Mouse (Mus musculus) intestine, postnatal 0 days (tissue): Measurements from ENCODE around the gene Hinfp. TPM values are rescaled to one million over a fixed set of nuclear protein-coding genes. Genes with fewer than 3 reads are reported as not detected.

Experiments
- ATAC-seq: fragments of 200-750 bp; cut with Nextera tagmentation; 2 replicates; pipeline ENCODE4 v1.8.0; 2017; ENCODE audit warnings: mild to moderate bottlenecking, moderate TSS enrichment, moderate library complexity
- H3K27ac ChIP-seq: fragments of 300-500 bp; sonication (generic); 2 replicates; pipeline ENCODE4 v1.5.1; 2014; ENCODE audit warnings: mild to moderate bottlenecking, low read depth, low read length, moderate library complexity
- H3K27me3 ChIP-seq: fragments of 300-500 bp; sonication (generic); replicated peaks from 2 replicates; pipeline ENCODE4 v1.6.1; 2014; ENCODE audit warnings: low read length, mixed read lengths; ENCODE audit not compliant: control insufficient read depth, insufficient read depth
- H3K36me3 ChIP-seq: fragments of 300-500 bp; sonication (generic); 2 replicates; pipeline ENCODE4 v1.6.1; 2014; ENCODE audit warnings: mild to moderate bottlenecking, moderate library complexity; ENCODE audit not compliant: control insufficient read depth, insufficient read depth
- H3K4me1 ChIP-seq: fragments of 300-500 bp; sonication (generic); replicated peaks from 2 replicates; pipeline ENCODE4 v1.6.1; 2014; ENCODE audit warnings: antibody characterized with exemption, low read length, mixed read lengths; ENCODE audit not compliant: control insufficient read depth, insufficient read depth
- H3K4me2 ChIP-seq: fragments of 300-500 bp; sonication (generic); replicated peaks from 2 replicates; pipeline ENCODE4 v1.6.1; 2014; ENCODE audit warnings: low read depth, mild to moderate bottlenecking, moderate library complexity
- H3K4me3 ChIP-seq: fragments of 300-500 bp; sonication (generic); 2 replicates; pipeline ENCODE4 v1.5.1; 2014; ENCODE audit warnings: low read depth, low read length
- H3K9ac ChIP-seq: fragments of 300-500 bp; sonication (generic); 2 replicates; pipeline ENCODE4 v1.6.1; 2014; ENCODE audit warnings: mild to moderate bottlenecking, low read depth, low read length
- H3K9me3 ChIP-seq: fragments of 300-500 bp; sonication (generic); 2 replicates; pipeline ENCODE4 v1.6.1; 2016; ENCODE audit warnings: mixed run types; ENCODE audit not compliant: control insufficient read depth
- CTCF ChIP-seq: sonication (generic); IDR thresholded peaks from 2 replicates; pipeline ENCODE4 v1.5.1; 2016; ENCODE audit warnings: low read depth, mild to moderate bottlenecking, control low read depth, antibody characterized with exemption, moderate library complexity
- WGBS: fragments of 180-500 bp; shearing (Covaris S2); extraction: QIAGEN DNeasy Blood & Tissue Kit; methylation state at CpG from one replicate; pipeline ENCODE4 v1.1.7; 2014; 5-methylcytosine and 5-hydroxymethylcytosine counted together
- polyA plus RNA-seq: library from polyadenylated mRNA; unstranded; fragments of >200 nt; fragmentation: Nextera tagmentation; extraction: Ambion mirVana; gene quantifications from 2 replicates; pipeline ENCODE4 v1.2.1, GENCODE M21; 2015

Hinfp gene
- polyA plus RNA-seq, 1 experiment from 2014 or later: 6.0 TPM

GRCm38 (mm10) chr9:44317452-44317851 lies 12.0 kb upstream of the Hinfp start:
- H3K27ac ChIP-seq: peak overlapping the region; percentile 91
- H3K4me1 ChIP-seq: peaks cover 4% of the 10 kb centered on the region; the same call in 1 of the 2 replicates
- no peak for ATAC-seq
- H3K4me2 ChIP-seq: peak overlapping the region; percentile 91
- H3K9ac ChIP-seq: 0 out of 2 replicates have a peak overlapping the region, but pooled peaks have one; percentile 17
- peaks cover 46% of the 10 kb centered on the region for H3K36me3 ChIP-seq
- H3K4me3 ChIP-seq: peak overlapping the region; percentile 96
- 71% methylated on average over 4 of the region's 4 CpGs for WGBS
- no peaks in the 10 kb centered on the region for H3K27me3 ChIP-seq
- H3K9me3 ChIP-seq: no peaks in the 10 kb centered on the region
- no peak for TF ChIP-seq CTCF

GRCm38 (mm10) chr9:44314910-44315309 lies 9.4 kb upstream of the Hinfp start:
- no peak overlapping the region for H3K27ac ChIP-seq
- H3K9ac ChIP-seq: no peak overlapping the region
- WGBS: 92% methylated on average over 18 of the region's 18 CpGs
- 0 out of 2 replicates have a peak, but pooled peaks cover 4% of the 10 kb centered on the region for H3K4me1 ChIP-seq
- H3K4me3 ChIP-seq: no peak overlapping the region
- ATAC-seq: no peak
- peaks cover 48% of the 10 kb centered on the region for H3K36me3 ChIP-seq
- no peaks in the 10 kb centered on the region for H3K27me3 ChIP-seq
- H3K9me3 ChIP-seq: no peaks in the 10 kb centered on the region
- no peak overlapping the region for H3K4me2 ChIP-seq
- no peak for TF ChIP-seq CTCF

- Histone ChIP-seq H3K27ac (no peak overlapping the region), H3K36me3 (peaks cover 52% of the 10 kb centered on the region), H3K4me2 (no peak overlapping the region), H3K27me3 (no peaks in the 10 kb centered on the region), H3K4me1 (0 out of 2 replicates have a peak, but pooled peaks cover 4% of the 10 kb centered on the region), H3K9me3 (no peaks in the 10 kb centered on the region), H3K4me3 (no peak overlapping the region), H3K9ac (no peak overlapping the region)
- WGBS: 77% methylated on average over 4 of the region's 4 CpGs
- TF ChIP-seq CTCF: no peak
- no peak for ATAC-seq
Observed at GRCm38 (mm10) chr9:44314257-44314547, 8.7 kb upstream of the Hinfp start.

DNA sequence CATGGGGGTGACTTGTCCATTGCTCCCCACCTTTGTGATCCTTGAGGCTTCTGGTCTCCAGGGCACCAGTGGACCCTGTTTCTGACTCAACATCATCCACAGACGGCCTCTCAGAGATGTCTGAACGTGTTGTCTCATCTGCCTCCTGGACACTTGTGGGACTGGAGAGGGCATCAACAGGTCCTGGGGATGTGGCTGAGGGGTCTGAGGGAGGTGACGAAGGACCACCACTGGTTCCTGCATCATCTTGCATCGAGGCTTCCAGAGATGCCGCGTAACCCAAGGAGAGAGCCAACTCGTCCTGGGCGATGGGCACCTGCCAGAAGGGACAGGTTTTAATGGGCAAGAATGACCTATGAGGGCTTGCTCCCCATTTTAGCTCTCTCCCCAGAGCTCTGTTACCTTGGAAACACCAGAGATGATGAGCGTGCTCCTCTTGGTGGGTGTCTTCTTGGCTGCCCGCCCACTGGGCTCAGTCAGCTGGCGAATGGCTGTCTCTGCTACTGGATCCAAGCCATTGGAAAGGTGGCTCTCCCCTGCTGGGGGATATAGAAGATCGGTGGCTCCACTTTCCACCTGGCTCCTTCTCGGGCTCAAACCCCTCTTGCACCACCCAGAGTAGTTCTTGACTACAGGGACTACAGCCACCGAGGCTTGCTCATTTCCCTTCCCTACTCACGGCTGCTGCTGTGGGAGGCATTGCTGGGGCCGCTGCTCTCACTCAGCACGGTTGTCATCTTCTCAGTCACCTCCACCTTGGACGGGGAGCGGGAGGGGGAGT lies 8.2 kb upstream of the Hinfp start:
- H3K4me2 ChIP-seq: no peak overlapping the region
- H3K36me3 ChIP-seq: peaks cover 52% of the 10 kb centered on the region
- no peak overlapping the region for H3K27ac ChIP-seq
- no peak overlapping the region for H3K4me3 ChIP-seq
- 0 out of 2 replicates have a peak, but pooled peaks cover 4% of the 10 kb centered on the region for H3K4me1 ChIP-seq
- ATAC-seq: no peak
- no peaks in the 10 kb centered on the region for H3K9me3 ChIP-seq
- H3K27me3 ChIP-seq: no peaks in the 10 kb centered on the region
- 82% methylated on average over 19 of the region's 19 CpGs for WGBS
- no peak overlapping the region for H3K9ac ChIP-seq
- no peak for TF ChIP-seq CTCF

DNA sequence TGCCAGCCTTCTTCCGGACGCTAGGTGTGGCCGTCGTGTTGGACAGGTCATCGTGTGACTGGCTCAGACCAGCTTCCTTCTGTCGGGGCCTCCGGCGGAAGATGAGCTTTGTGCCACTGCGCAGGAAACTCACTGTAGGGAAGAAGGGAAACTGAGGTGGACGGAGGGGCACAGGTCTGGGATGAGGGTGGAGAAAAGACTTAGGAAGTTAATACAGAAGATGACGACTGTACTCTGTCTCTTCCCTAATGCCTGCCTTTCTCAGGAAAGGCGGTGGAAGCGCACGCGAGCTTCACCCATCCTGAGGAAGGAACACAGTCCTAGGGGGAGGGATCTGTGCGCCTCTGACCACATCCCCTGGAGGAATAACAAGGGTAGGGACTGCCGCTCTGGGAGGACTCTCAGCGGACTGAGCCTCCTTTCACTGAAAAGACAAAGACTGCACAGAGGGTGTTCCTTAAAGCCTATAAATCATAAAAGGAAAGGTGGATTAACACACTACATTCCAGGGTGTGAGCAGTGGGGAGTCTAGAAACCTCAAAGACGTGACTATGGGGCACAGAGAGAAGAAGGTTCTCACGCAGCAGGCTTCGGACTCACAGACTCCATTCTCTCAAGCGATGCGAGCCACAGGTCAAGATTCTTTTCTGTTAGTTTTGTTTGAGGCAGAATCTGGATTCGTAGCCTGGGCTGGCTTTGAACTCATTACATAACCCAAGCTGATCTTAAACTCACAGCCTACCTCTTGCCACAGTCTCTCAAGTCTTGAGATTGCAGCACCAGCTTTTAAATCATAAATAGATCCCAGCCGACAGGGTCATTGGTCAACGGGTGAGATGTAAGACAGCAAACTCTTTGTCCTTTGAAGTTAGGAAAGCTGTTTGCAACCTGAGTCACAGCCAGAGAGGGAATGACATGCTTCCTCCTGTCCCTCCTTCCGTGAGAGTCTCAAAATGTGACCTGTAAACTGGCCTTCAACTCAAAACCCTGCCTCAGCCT lies 6.0 kb upstream of the Hinfp start:
- WGBS: 16% methylated on average over 27 of the region's 27 CpGs
- no peak overlapping the region for H3K4me3 ChIP-seq
- peak; percentile 43 for ATAC-seq
- H3K4me2 ChIP-seq: peak overlapping the region; percentile 18
- H3K4me1 ChIP-seq: no peaks in the 10 kb centered on the region
- no peak overlapping the region for H3K9ac ChIP-seq
- no peaks in the 10 kb centered on the region for H3K27me3 ChIP-seq
- peak; percentile 20; the same call in 1 of the 2 replicates for TF ChIP-seq CTCF
- no peaks in the 10 kb centered on the region for H3K9me3 ChIP-seq
- H3K36me3 ChIP-seq: peaks cover 46% of the 10 kb centered on the region
- H3K27ac ChIP-seq: 0 out of 2 replicates have a peak overlapping the region, but pooled peaks have one; percentile 30

- Histone ChIP-seq H3K9ac (0 out of 2 replicates have a peak overlapping the region, but pooled peaks have one; percentile 18), H3K4me1 (no peaks in the 10 kb centered on the region), H3K36me3 (peaks cover 39% of the 10 kb centered on the region), H3K27me3 (no peaks in the 10 kb centered on the region), H3K4me3 (no peak overlapping the region), H3K4me2 (peak overlapping the region; percentile 18), H3K27ac (0 out of 2 replicates have a peak overlapping the region, but pooled peaks have one; percentile 30), H3K9me3 (no peaks in the 10 kb centered on the region)
- no peak for ATAC-seq
- TF ChIP-seq CTCF: no peak
- WGBS: 42% methylated on average over 10 of the region's 10 CpGs
Observed at GRCm38 (mm10) chr9:44310750-44311135, 5.3 kb upstream of the Hinfp start.
